Mouse (Mus musculus) pancreas, adult 10 weeks (tissue): ENCODE data around the gene Pramel4. TPM values are rescaled to one million over a fixed set of nuclear protein-coding genes. Genes with fewer than 3 reads are reported as not detected.

Experiments used
- polyA plus RNA-seq: library from polyadenylated mRNA; stranded (reverse); fragments of 350-450 nt; fragmentation: Illumina TruSeq; extraction: RNeasy Lipid Tissue Mini Kit (QIAGEN cat#74804); gene quantifications from one replicate; pipeline ENCODE4 v1.2.3, GENCODE M21; 2015; ENCODE audit warnings: low read depth, low replicate concordance; ENCODE audit not compliant: insufficient read depth

The Pramel4 gene
- not detected for polyA plus RNA-seq

GRCm38 (mm10) chr4:144058826-144059225 lies at the start of gene Pramel4:
Gene Pramel4, plus strand, starts transcription at chr4:144059126.

GRCm38 (mm10) chr4:144106174-144106573 lies 47.2 kb downstream of the Pramel4 start, which contains the start of gene Gm13102:
Gene Gm13102, plus strand, starts transcription at chr4:144106474.

Other genes with a start within 250 kb of the Pramel4 start
- not detected for gene Gm13084, start 243.0 kb upstream of the Pramel4 start, polyA plus RNA-seq
- gene Gm13103, start 212.6 kb upstream of the Pramel4 start, polyA plus RNA-seq = not detected
- not detected for gene Pramef6, start 158.7 kb upstream of the Pramel4 start, polyA plus RNA-seq
- not detected for gene Pramef25, start 108.1 kb upstream of the Pramel4 start, polyA plus RNA-seq
- gene Gm13101, start 92.2 kb upstream of the Pramel4 start, polyA plus RNA-seq = not detected
- gene Pramef17, start 64.8 kb upstream of the Pramel4 start, polyA plus RNA-seq = not detected
- not detected for gene Gm13102, start 47.3 kb downstream of the Pramel4 start, polyA plus RNA-seq
- not detected for gene Oog3, start 103.5 kb downstream of the Pramel4 start, polyA plus RNA-seq
- not detected for gene Oog2, start 131.6 kb downstream of the Pramel4 start, polyA plus RNA-seq
- gene C87977, start 154.2 kb downstream of the Pramel4 start, polyA plus RNA-seq = not detected
- gene Pramel5, start 221.4 kb downstream of the Pramel4 start, polyA plus RNA-seq = not detected